Mouse (Mus musculus) heart, postnatal 10 days (tissue): ENCODE data around the gene Mmp1b. TPM values are rescaled to one million over a fixed set of nuclear protein-coding genes. Genes with fewer than 3 reads are reported as not detected.
"Not testable (repeated sequence)": the region's sequence is repeated elsewhere in the genome, so short reads cannot be mapped to it uniquely, and the experiment has no call there.

Experiments
- DNase-seq, 2 experiments: peaks; one replicate each; pipeline ENCODE4 v3.0.0; 2021
- intact Hi-C: fragments of 180-260 bp; cut with DNase I; formaldehyde crosslinking; loops from one replicate; pipeline ENCODE4 v1.15.1; 2025
- total RNA-seq, 2 experiments: library from RNA; stranded (reverse); gene quantifications; 2 replicates each; pipeline ENCODE4 v1.2.3; 2021

The Mmp1b gene
- total RNA-seq, result not detected

GRCm38 (mm10) chr9:7387947-7388346, at the start of gene Mmp1b:
Gene Mmp1b (minus strand): TSS chr9:7388047.
- DNase-seq, result no peak
- intact Hi-C loops, result no loop called here

- intact Hi-C loops, result not testable (repeated sequence)
These were observed 8.7 kb upstream of the Mmp1b start for GRCm38 (mm10) chr9:7396556-7396955.

GRCm38 (mm10) chr9:7354535-7354934, 33.3 kb downstream of the Mmp1b start:
- no peak for DNase-seq
- intact Hi-C loops, result no loop called here

More at GRCm38 (mm10) chr9:7396556-7396955, 8.7 kb upstream of the Mmp1b start:
- DNase-seq, result not testable (repeated sequence)

GRCm38 (mm10) chr9:7345513-7345912, 42.3 kb downstream of the Mmp1b start:
- intact Hi-C loops, result no loop called here
- no peak for DNase-seq

- intact Hi-C loops, result no loop called here
- no peak for DNase-seq
These were observed 43.7 kb downstream of the Mmp1b start, which contains the start of gene Mmp12 for GRCm38 (mm10) chr9:7344107-7344506. Gene Mmp12 (plus strand): TSS chr9:7344381.

GRCm38 (mm10) chr9:7336740-7337483, 50.9 kb downstream of the Mmp1b start:
- intact Hi-C loops, result no loop called here
- no peak for DNase-seq

- intact Hi-C loops, result no loop called here
- no peak for DNase-seq
These were observed 51.8 kb downstream of the Mmp1b start for GRCm38 (mm10) chr9:7335766-7336680.

- intact Hi-C loops, result no loop called here
- DNase-seq, result no peak
These were observed 56.0 kb downstream of the Mmp1b start for GRCm38 (mm10) chr9:7331847-7332246.

Other genes starting within 250 kb of the Mmp1b start
- gene Dync2h1, start 203.6 kb downstream of the Mmp1b start, total RNA-seq, result 1 to 10 TPM; 4.2 to 4.4 TPM
- gene Dcun1d5, start 203.5 kb downstream of the Mmp1b start, total RNA-seq, result 10 to 100 TPM; 60.2 to 60.7 TPM
- gene Mmp13, start 115.5 kb downstream of the Mmp1b start, total RNA-seq, result not detected
- under 1 TPM in 1 of 2 experiments, not detected in 1; 0.42 TPM for gene Mmp12, start 43.7 kb downstream of the Mmp1b start, total RNA-seq
- gene Mmp3, start 57.8 kb upstream of the Mmp1b start, total RNA-seq, result not detected
- gene Mmp10, start 114.3 kb upstream of the Mmp1b start, total RNA-seq, result not detected
- under 1 TPM in 1 of 2 experiments, not detected in 1; 0.10 TPM for gene Mmp8, start 170.4 kb upstream of the Mmp1b start, total RNA-seq
- gene Mmp27, start 183.3 kb upstream of the Mmp1b start, total RNA-seq, result not detected
- gene Mmp20, start 240.2 kb upstream of the Mmp1b start, total RNA-seq, result not detected